Mouse (Mus musculus): Measurements from ENCODE around the gene S100a7a.

GRCm38 (mm10) chr3:90617586-90617985 is 36.2 kb upstream of the S100a7a start:
- TF ChIP-seq GATA1 (IDR thresholded peaks at IDR 0.05; ENCODE audit: borderline replicate concordance, low read length) (no peak), FLI1 (IDR thresholded peaks at IDR 0.05; ENCODE audit: low read length) (no peak)

Measured in megakaryocyte, embryonic 14.5 days (primary cell).